Mouse (Mus musculus) hindbrain, embryonic 13.5 days (tissue): ENCODE measurements around the gene Gorasp2. TPM values are rescaled to one million over a fixed set of nuclear protein-coding genes. Genes with fewer than 3 reads are reported as not detected.

ENCODE experiments used
- polyA plus RNA-seq: library from polyadenylated mRNA; unstranded; fragments of >200 nt; fragmentation: Nextera tagmentation; extraction: Ambion mirVana; gene quantifications from 2 replicates; pipeline ENCODE4 v1.2.1, GENCODE M21; 2015

Gorasp2 gene
- polyA plus RNA-seq, 1 experiment from 2014 or later, result 118 TPM

Other genes with a start within 250 kb of the Gorasp2 start
- gene Sp5, start 186.7 kb upstream of the Gorasp2 start, polyA plus RNA-seq, result 3.4 and 4.1 TPM in 2 replicates
- 2.3 and 3.8 TPM in 2 replicates for gene Erich2, start 152.8 kb upstream of the Gorasp2 start, polyA plus RNA-seq
- 49.7 and 49.8 TPM in 2 replicates for gene Gad1, start 108.5 kb upstream of the Gorasp2 start, polyA plus RNA-seq
- 3.1 and 3.7 TPM in 2 replicates for gene Gm26558, start 532 bp downstream of the Gorasp2 start, polyA plus RNA-seq
- 22.2 and 23.8 TPM in 2 replicates for gene Tlk1, start 164.2 kb downstream of the Gorasp2 start, polyA plus RNA-seq